Mouse (Mus musculus): ENCODE measurements around the gene Bicral.
A peak's percentile ranks its signal among the peaks of the same experiment; 100 is the strongest.

- no peak for TF ChIP-seq CTCF (IDR thresholded peaks at IDR 0.05; ENCODE audit: borderline replicate concordance, insufficient read depth, low read depth, low read length)
- peak; percentile 18; the same call in 1 of the 2 replicates for TF ChIP-seq POLR2A (IDR thresholded peaks at IDR 0.05; ENCODE audit: borderline replicate concordance, insufficient read depth, low read length)
These were observed at the start of gene Bicral for GRCm38 (mm10) chr17:46857903-46858748.

All from cerebellum, adult 2 months (tissue).